Mouse (Mus musculus): ENCODE results near the gene Gm20708.
"Not testable (repeated sequence)": the region's sequence is repeated elsewhere in the genome, so short reads cannot be mapped to it uniquely, and the experiment has no call there.

The Gm20708 gene

DNA sequence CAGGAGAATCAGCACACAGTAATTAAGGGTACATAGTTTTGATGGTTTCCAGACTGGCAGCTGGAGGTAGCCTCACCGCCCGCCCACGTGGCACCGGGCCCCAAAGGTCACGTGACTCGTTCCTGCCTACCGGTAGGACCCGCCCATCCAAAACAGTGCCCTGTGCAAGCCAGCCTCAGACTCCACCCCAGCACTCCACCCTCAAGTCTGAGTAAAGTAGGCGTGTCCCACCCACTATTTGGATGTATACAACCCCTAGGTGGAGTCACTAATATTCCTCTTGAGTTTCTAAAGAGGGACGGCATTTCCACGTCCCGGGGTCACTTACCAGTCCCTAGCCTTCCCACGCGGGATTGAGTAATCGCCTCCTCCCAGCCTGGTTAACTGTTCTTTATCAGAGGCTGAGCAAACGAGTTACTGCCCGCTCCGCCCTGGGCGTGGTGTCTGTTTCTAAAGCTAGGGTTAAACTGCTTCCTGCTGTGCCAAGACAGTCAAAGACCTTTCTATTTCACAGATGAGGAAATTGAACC lies 28.8 kb upstream of the Gm20708 start:
- peak; percentile 91 for DNase-seq (ENCODE audit: extremely low read depth, insufficient read length, low spot score)

DNA sequence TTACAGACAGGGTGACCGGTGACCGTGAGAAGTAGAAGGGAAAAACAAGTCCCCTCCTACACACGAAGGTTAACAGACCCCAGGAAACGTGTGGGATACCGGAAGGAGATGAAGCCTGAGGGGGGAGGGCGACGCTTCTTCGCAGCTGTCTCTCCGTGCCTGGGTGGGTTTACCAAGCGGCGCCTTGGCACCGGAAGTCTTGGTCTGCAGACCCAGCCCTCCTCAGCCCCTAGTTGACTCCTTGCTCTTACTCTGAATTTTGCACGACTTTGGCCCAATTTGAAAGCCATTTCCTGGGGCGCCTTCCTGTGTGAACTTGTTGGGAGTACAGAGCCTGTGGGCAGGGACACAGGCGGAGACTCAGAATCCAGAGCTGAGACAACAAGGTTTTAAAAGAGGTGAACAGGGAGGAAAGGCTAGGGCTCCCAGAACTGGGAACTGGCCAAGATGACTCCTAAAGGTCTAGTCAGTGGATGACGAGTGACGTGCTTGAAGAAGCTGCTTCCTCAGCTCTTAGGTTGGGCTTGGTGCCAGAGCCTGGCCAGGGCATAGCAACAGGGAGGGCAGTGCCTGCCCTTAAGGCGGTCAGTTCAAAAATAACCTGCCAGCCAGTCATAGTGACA lies 28.2 kb upstream of the Gm20708 start:
- peak; percentile 65 for DNase-seq (ENCODE audit: extremely low read depth, insufficient read length, low spot score)

DNA sequence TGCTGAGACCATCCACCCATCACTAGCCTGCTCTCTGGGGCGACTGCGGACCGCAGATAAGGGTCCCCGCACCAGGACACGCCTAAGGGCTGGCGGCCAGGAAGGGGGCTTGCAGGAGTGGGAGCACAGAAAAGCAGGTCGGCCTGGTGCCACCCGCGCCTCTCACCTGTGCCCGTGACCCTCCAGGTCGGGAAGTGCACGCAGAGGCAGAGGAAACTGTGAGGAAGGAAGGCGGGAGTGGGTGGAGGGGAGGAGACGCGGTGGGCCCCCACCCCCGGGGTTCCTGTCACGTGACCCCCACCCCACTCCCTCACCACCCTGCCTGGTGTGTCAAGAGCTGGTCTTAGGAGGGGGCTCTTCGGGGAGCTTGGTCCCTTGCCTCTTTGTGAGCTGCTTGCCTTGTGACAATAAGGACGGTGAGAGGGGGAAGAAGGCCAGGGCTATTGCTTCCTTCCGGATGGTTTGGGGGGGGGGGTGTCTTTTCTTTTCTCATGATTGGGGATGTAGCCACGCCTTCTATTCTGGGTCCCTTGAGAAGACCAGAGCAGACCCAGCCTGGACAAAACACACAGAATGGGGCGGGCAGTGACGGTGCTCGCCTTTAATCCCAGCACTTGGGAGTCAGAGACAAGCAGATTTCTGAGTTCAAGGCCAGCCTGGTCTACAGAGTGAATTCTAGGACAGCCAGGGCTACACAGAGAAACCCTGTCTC lies 27.3 kb upstream of the Gm20708 start, which contains the start of the genes Tmc8 and Tmc6:
Gene Tmc8 (plus strand): TSS at position 84 of the 712 bp plus-strand sequence.
Gene Tmc6 (minus strand): TSS at position 206 of the 712 bp plus-strand sequence.
- no peak for DNase-seq (ENCODE audit: extremely low read depth, insufficient read length, low spot score)

DNA sequence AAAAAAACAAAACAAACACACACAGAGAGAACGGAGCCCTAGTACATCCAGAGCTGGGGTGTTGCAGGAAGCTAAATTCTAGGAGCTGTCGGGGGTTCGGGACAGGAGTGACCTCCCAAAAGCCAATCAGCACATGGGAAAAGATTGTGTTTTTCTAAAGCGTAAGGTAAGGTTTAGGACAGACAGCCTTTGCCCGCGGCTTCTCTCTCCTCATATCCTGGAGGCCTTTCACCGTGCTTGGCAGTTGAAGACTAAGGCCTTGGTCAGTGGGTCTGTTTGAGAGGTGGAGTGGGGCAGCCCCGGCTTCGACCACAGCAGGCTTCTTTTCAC lies 26.8 kb upstream of the Gm20708 start:
- no peak for DNase-seq (ENCODE audit: extremely low read depth, insufficient read length, low spot score)

DNA sequence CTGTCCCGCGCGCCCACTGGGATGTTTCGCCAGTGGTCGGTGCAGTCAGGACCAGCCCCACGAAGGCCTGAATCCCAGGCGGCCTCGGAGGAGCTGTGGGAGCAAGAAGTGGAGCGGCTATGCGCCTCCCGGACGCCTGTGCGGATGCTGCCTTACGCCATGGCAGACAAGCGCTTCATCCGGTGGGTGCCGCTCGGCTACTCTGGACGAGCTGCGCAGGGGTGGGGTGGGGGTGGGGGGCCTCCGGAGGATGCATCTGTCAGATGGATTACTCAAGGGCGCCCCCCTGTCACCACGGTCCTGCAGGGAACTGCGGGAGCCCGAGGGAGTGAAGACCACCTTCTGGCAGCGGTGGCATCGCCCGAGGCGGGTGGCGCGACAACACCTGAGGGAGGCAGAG lies 26.4 kb upstream of the Gm20708 start:
- DNase-seq (ENCODE audit: extremely low read depth, insufficient read length, low spot score), result no peak

DNA sequence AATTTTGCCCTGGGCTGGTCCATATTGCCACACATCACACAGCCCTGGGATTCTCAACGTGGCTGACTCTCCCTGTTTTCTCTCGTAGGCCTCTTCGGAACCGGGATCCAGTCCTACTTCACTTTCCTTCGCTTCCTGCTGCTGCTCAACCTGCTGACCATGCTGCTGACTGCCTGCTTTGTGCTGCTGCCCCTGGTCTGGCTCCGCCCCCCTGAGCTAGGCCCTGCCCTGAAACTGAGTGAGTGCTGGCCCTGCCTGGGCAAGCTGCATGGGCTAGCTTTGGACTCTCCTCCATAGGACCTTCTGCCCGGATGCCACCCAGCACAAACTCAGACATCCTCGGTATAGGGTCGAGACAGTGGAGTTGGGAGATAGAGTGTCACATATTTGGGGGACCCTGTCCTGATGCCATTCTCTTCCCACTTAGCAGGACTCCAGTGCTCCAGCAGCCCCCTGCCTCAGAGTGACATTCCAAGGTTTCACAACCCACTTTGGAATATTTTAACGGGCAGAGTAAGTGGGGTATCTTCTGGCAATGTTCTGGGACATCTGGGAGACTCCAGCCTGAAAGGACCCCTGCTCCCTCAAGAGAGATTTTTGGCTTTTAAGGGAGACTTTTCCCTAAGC lies 25.7 kb upstream of the Gm20708 start:
- DNase-seq (ENCODE audit: extremely low read depth, insufficient read length, low spot score), result no peak

DNA sequence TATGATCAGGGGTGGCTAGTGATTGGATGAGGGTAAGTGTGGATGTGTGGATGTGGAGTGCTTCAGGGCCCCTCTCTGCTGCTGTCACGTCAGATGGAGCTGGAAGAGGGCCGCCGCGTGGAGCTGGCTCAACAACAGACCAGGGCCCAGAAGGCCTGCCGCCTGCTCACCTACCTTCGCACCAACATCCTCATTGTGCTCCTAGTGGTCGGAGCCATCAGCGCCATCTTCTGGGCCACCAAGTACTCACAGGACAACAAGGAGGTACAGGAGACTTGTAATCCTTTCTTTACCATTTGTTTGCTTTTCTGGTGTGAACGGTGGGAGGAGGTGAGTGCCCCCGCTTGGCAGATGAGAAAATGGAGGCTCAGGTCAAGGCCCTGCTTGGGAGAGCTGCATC lies 23.2 kb upstream of the Gm20708 start:
- peak; percentile 62 for DNase-seq (ENCODE audit: extremely low read depth, insufficient read length, low spot score)

DNA sequence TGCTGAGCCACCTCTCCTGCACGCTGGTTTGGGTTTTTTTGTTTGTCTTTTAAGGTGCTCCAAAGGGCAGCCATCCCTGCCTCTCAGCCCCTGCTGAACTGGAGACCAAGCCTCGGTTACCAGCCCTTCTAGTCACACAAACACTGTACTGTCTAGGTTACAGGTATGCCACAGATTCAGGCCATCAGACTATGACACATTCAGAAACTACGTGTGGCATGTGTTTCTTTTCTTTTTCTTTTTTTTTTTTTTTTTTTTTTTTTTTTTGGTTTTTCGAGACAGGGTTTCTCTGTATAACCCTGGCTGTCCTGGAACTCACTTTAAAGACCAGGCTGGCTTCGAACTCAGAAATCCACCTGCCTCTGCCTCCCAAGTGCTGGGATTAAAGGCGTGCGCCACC lies 21.0 kb upstream of the Gm20708 start:
- DNase-seq (ENCODE audit: extremely low read depth, insufficient read length, low spot score), result not testable (repeated sequence)

DNA sequence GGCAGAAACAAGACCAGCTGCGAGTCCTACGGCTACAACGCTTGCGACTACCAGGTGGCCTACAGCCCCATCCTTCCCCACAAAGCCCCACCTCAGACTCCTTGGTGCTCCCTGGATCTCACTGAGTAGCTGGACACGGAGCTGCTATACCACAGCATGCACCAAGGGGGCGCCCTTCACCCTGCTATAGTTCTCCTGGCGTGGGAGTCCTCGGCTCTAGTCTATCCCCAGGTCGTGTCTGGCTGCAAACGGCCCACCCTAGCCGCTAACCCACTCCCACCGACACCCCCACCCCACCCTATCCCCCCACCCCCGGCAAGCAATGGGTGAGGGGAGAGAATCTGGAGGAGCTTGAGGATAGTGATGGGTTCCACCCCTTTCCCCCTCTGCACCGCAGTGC lies 19.2 kb upstream of the Gm20708 start:
- no peak for DNase-seq (ENCODE audit: extremely low read depth, insufficient read length, low spot score)

DNA sequence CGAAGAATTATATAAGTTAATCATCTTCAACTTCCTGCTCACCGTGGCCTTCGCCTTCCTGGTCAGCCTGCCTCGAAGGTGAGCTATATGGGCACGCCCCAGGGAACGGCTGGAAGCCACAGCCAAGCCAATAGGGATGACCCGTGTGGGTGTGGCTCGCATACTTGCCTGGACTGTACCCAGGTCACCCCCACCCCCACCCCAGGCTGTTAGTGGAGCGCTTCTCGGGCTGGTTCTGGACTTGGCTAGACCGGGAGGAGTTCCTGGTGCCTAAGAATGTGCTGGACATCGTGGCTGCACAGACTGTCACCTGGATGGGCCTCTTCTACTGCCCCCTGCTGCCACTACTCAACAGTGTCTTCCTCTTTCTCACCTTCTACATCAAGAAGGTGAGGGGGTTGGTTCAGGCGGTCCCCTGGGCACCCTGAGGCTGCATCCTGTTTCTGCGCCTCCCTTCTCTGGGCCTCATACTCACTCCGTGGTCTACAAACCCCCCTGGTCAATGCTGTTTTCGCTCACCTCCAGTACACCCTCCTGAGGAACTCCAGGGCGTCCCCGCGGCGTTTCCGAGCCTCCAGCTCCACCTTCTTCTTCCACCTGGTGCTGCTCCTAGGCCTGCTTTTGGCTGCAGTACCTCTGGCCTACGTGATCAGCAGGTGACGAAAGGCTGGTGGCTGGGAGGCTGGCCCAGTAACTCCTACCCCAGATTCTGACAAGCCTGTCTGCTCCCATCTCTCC lies 18.6 kb upstream of the Gm20708 start:
- peak; percentile 65 for DNase-seq (ENCODE audit: extremely low read depth, insufficient read length, low spot score)

DNA sequence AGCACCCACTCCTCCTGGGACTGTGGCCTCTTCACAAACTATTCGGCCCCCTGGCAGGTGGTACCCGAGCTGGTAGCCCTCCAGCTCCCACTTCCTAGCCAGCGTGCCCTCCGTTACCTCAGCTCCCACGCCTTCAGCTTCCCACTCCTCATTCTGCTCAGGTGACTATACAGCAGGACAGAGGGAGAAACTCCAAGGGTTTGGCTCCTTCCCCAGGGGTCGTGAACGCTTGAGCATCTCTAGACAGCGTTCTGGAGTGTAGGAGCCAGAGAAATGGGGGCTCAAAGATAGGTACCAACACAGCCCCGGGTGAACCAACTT lies 18.1 kb upstream of the Gm20708 start:
- no peak for DNase-seq (ENCODE audit: extremely low read depth, insufficient read length, low spot score)

DNA sequence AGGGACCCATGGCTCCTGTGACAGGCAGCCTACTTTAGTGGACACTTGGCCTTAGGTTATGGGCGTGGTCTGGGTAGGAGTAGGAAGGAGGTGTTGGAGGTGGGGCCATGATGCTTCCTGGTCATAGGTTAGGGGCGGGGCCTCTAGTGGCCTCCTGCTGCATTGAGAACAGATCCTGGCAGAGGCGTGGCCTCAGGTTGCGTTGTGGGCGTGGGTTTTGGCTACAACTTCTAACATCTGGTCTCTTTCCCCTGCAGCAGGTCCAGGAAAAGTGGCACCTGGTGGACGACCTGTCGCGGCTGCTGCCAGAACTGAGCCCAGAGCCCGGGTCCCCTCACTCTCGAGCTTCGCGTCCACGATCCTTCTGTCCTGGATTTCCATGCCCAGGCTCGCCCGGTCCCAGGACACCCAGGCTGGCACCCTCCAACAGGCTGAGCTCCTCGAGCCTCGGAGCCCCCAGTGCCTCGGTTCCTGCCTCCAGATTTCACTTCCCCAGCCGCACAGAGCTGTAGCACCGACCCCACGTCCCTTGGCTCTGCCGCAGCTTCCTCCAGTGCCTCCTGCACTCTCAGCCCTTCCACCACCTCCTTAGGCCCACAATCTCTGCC lies 17.1 kb upstream of the Gm20708 start:
- DNase-seq (ENCODE audit: extremely low read depth, insufficient read length, low spot score), result peak; percentile 80

DNA sequence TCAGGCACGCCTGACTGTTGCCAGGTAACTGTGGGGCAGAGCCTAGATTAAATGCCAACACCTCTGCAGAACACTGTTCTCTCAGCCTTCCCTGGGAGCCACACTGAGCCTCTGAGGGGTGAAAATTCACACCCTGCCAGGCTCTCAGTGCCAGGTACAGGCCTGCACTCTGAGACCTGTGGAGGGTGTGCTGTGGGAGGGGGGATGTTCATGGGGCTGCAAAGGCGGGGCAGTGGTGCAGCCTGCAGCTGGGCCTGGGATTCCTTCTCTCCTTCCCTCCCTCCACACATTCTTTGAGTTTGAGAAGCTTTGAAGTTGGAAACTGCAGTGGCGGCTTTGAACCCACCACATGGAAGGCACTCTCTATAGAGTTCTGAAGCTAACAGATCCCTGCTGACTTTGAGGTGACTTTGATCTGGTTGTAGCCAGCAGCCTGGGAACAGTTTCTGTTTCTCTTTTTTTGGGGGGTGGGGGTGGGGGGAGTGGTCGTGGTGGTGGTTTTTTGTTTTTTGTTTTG lies 15.4 kb upstream of the Gm20708 start:
- DNase-seq (ENCODE audit: extremely low read depth, insufficient read length, low spot score), result no peak

DNA sequence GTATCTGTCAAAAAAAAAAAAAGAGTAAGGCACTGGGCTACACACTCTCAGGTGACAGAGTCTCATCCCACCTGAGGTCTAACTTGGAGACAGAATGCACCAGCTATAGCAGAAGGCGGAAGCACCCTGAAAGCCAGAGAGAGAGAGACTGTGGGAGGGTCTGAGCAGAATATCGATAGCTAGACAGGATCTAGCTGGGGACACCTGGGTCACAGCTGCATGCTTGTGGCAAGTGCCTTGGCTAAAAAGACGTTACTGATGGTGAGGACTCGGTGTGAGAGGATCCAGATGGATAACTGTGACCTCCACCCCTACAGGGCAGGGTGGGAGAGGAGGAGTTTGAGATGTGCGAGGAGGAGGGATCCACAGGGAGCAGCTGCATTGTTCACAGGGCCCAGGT lies 12.5 kb upstream of the Gm20708 start:
- DNase-seq (ENCODE audit: extremely low read depth, insufficient read length, low spot score), result no peak

DNA sequence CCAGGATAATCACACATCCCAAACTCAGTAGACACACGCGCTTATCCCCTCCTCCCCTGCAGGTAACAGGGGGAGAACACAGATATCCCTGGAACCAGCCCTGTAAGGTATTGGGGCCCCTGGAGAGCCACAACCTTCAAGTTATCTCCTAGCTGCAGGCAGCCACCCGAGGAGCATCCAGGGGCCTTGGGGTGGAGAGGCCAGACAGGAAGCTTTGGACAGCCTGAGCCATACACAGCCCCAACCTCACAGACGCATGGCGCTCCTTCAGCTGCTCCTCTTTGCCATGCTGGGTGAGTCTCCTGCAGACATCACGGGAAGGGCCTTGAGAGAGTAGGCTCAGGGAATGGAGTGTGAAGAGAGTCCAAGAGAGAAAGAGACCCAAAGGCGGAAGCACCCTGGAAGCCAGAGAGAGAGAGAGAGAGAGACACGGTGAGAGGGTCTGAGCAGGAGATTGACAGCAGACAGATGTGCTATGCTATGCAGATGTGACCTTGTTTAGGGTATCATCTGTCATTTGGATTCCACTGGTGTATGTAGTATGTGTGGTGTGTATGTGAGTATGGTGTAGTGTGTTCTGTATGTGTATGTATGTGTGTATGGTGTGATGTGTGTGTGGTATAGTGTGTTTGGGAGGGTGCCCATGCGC lies 11.8 kb upstream of the Gm20708 start, which contains the start of gene 6030468B19Rik:
Gene 6030468B19Rik (plus strand): TSS at position 150 of the 649 bp plus-strand sequence.
- DNase-seq (ENCODE audit: extremely low read depth, insufficient read length, low spot score), result no peak

DNA sequence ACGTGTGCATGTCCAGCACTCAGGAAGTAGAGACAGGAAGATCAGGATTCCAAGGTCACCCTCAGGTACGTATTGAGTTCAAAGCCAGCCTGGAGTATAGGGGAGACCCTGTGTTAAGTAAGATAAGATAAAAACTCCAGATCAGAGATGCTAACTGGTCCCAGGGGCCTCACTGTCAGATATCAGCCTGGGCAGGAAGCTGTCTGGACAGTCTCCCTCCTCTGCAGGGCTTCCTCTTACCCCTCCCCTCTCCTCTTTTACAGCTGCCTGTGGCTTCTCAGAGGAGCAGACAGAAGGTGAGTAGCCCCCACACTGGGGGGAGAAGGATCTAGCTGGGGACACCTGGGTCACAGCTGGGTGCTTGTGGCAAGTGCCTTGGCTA lies 11.3 kb upstream of the Gm20708 start:
- DNase-seq (ENCODE audit: extremely low read depth, insufficient read length, low spot score), result no peak

DNA sequence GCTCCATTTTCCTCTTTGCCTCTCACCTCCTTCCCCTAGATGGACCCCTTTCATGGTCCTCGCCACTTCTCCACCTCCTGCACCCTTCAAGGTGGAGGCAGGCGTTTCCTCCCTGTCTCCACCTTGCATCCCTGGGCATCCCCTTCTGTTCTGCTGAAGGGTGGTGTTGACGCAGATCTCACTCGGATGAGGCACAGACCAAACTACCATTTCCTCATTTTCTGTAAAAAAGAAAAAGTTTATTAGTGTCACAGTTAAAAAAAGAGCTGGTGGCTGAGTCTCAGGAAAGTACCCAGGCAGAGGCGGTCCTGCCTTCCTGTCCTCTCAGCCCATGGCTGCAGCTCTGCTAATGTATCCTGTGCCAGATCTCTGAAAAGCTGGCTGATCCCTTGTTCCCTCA lies 10.3 kb upstream of the Gm20708 start:
- no peak for DNase-seq (ENCODE audit: extremely low read depth, insufficient read length, low spot score)

DNA sequence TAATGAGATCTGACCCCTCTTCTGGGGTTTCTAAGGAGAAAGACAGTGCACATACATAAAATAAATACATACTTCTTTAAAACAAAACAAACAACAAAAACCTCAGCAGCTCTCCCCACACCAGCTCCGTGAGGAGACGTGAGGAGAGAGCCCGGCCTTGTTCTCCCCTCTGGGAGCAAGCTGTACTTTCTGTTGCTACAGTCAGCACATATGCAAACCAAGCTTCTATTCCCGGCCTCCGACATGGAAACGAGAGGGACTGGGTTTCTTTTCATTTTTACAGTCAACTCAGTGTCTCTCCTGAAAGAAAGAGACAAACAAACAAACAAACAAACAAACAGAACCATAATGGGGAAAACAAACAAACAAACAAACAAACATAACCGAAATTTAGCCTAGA lies 9.4 kb upstream of the Gm20708 start:
- DNase-seq (ENCODE audit: extremely low read depth, insufficient read length, low spot score), result no peak

DNA sequence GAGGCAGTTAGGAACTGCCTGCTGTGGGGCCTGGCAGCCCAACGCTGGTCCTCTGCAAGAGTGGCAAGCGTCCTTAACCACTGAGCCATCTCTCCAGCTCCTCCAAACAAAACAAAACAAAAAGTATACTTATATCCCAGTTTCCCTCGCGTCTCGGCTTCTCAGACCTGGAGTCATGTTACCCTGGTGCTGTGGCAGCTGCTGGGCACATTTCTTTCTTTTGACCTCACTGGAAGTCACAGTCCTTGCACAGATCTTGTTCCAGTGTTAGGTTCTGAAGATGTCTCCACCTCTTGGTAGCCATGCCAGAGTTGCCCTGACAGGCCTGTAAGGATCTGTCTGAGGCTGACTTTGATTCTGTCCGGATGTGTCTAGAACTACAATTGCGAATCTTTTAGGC lies 7.8 kb upstream of the Gm20708 start:
- DNase-seq (ENCODE audit: extremely low read depth, insufficient read length, low spot score), result no peak

DNA sequence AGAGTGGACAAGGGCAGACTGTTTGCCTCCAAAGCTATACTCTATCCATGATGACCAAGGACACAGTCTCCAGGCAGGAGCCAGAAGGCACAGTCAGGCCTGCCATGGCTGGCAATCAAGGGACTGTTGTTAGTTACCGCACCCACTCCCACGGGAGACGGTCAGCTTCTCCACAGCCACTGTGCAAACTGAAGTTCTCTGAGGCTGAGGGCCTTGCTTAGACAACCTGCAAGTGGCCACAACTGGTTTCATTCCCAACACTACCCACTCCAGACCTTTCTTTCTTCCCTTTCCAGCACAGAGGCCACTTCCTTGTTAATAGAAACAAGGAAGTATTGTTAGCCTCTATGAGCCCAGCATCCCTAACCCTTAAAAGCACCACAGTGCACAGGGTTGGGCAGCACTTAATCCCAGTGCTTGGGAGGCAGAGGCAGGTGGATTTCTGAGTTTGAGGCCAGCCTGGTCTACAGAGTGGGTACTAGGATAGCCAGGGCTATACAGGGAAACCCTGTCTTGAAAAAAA lies 6.2 kb upstream of the Gm20708 start:
- no peak for DNase-seq (ENCODE audit: extremely low read depth, insufficient read length, low spot score)

Data from 3134 (cell line).